Comparison of ENCODE assay signal across 8 mouse cellular contexts in the genomic region with DNA sequence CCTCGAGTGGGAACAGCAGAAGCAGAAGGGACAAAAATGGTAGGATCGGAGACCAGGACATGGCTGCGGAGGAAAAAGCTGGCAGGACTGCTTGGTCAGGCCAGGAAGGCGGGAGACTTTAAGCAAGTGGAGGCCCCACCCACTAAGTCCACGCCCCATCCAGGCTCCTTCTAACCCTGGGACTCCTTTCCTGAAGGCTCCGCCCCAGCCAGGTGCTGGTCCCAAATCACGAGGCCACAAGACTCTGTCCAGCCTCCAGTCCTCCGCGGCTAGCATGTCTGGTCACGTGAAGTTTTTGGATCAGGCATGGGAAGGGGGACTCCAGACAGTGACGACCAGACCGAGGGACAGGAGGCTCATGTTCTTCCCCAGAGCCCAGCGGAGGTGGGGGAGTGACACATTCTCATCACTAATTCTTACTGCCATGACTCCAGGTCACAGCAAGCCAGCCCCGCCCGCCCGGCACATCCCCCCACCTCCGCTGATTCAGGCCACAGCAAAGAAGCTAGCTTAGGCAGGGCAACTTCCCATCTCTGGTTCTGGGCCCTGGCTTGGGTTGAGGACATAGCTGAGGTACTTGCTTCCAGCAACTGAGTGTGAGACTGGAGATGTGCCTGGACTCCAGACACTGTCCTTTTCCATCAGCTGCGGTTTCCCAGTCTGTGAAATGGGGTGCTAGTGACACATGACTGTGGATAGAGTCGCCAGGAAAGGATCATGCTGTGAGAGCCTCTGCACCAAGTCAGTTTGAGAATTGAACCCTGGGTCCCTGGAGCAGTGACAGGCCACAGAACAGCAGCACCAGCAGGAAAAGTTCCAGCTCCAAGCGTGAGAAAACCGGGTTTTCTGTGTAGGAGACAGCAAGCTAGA. TPM values are rescaled to one million over a fixed set of nuclear protein-coding genes. Genes with fewer than 3 reads are reported as not detected.
DNase-seq lines count a peak whose midpoint lies in the region; ATAC-seq lines count a peak whose summit lies in the region.

No protein-coding gene starts in this region.

- peaks cover 28% of the 10 kb centered on the region for H3K36me3 ChIP-seq in intestine, embryonic 16.5 days (ENCODE audit: control insufficient read depth, insufficient read depth, low read length)
- peaks cover 37% of the 10 kb centered on the region for H3K36me3 ChIP-seq in neural tube, embryonic 15.5 days

- intact Hi-C loops in gastrocnemius, postnatal 36 days (cut with DNase I), result no loop called here

- no peaks in the 10 kb centered on the region for H3K9me3 ChIP-seq in intestine, embryonic 16.5 days (ENCODE audit: control insufficient read depth, low read length)
- no peaks in the 10 kb centered on the region for H3K9me3 ChIP-seq in neural tube, embryonic 15.5 days (replicated peaks)

- DNase-seq in ovary, adult 18-20 months (ENCODE audit: low spot score), result peak; percentile 69
- DNase-seq in ovary, postnatal 10 days (ENCODE audit: low spot score), result no peak
- DNase-seq in gastrocnemius, postnatal 36 days, result peak; percentile 72 to 73
- peak; percentile 93 to 95 for DNase-seq in lung, adult 18-20 months
- DNase-seq in frontal cortex, adult 2 months (ENCODE audit: extremely low spot score in 1 of 2, low spot score in 1 of 2), result no peak

- WGBS in intestine, embryonic 16.5 days, result 10% methylated on average over 21 of the region's 21 CpGs
- WGBS in neural tube, embryonic 15.5 days, result 11% methylated on average over 21 of the region's 21 CpGs

- H3K9ac ChIP-seq in intestine, embryonic 16.5 days (ENCODE audit: low read depth, low read length), result peak overlapping the region; percentile 82
- 0 out of 2 replicates have a peak overlapping the region, but pooled peaks have one; percentile 34 for H3K9ac ChIP-seq in neural tube, embryonic 15.5 days (replicated peaks)

- peak overlapping the region; percentile 66 for H3K4me3 ChIP-seq in intestine, embryonic 16.5 days (ENCODE audit: low read length)
- peak overlapping the region; percentile 30 for H3K4me3 ChIP-seq in neural tube, embryonic 15.5 days (replicated peaks)

- peak; percentile 19; the same call in 1 of the 2 replicates for ATAC-seq in common myeloid progenitor, adult 5-6 weeks (replicated peaks; ENCODE audit: low read depth, poor library complexity, severe bottlenecking)
- peak; percentile 59 for ATAC-seq in intestine, embryonic 16.5 days
- no peak for ATAC-seq in neural tube, embryonic 15.5 days (ENCODE audit: low FRiP score)

- peaks cover 13% of the 10 kb centered on the region for H3K4me1 ChIP-seq in intestine, embryonic 16.5 days (ENCODE audit: control insufficient read depth, insufficient read depth, low read length)
- H3K4me1 ChIP-seq in neural tube, embryonic 15.5 days, result peaks cover 26% of the 10 kb centered on the region

- peak overlapping the region; percentile 91 for H3K27ac ChIP-seq in intestine, embryonic 16.5 days (ENCODE audit: low read length)
- H3K27ac ChIP-seq in neural tube, embryonic 15.5 days (replicated peaks), result no peak overlapping the region

- peak overlapping the region; percentile 92 for H3K4me2 ChIP-seq in intestine, embryonic 16.5 days (ENCODE audit: low read depth, low read length)
- peak overlapping the region; percentile 56 for H3K4me2 ChIP-seq in neural tube, embryonic 15.5 days

- no peaks in the 10 kb centered on the region for H3K27me3 ChIP-seq in intestine, embryonic 16.5 days (replicated peaks; ENCODE audit: control insufficient read depth, insufficient read depth, low read length)
- 0 out of 2 replicates have a peak, but pooled peaks cover 4% of the 10 kb centered on the region for H3K27me3 ChIP-seq in neural tube, embryonic 15.5 days (replicated peaks)

RNA-seq across cellular contexts. Expression of gene Mpv17l2, which starts 6.1 kb away (rescaled TPM):
- 10.6 and 11.7 TPM in 2 replicates for total RNA-seq in common myeloid progenitor, adult 5-6 weeks (2017)
- 10 to 100 TPM; 20.7 to 21.4 TPM for total RNA-seq in gastrocnemius, postnatal 36 days (2021)
- 78.6 and 79.8 TPM in 2 replicates for polyA plus RNA-seq in intestine, embryonic 16.5 days (2015; fragmentation: Nextera tagmentation; extraction: Ambion mirVana)
- 40.5 and 43.5 TPM in 2 replicates for polyA plus RNA-seq in neural tube, embryonic 15.5 days (2015; fragmentation: Nextera tagmentation; extraction: Ambion mirVana)
- polyA plus RNA-seq in frontal cortex, adult 2 months (2012; rRNA removed), result 47.6 and 60.6 TPM in 2 replicates

RNA-seq across cellular contexts. Expression of gene Pik3r2, which starts 9.7 kb away (rescaled TPM):
- total RNA-seq in common myeloid progenitor, adult 5-6 weeks (2017), result 19.8 and 23.7 TPM in 2 replicates
- total RNA-seq in gastrocnemius, postnatal 36 days (2021), result 10 to 100 TPM; 14.3 to 16.1 TPM
- 63.7 and 65.3 TPM in 2 replicates for polyA plus RNA-seq in intestine, embryonic 16.5 days (2015; fragmentation: Nextera tagmentation; extraction: Ambion mirVana)
- polyA plus RNA-seq in neural tube, embryonic 15.5 days (2015; fragmentation: Nextera tagmentation; extraction: Ambion mirVana), result 97.5 and 102 TPM in 2 replicates
- polyA plus RNA-seq in frontal cortex, adult 2 months (2012; rRNA removed), result 180 and 183 TPM in 2 replicates

RNA-seq across cellular contexts. Expression of gene Rab3a, which starts 12.3 kb away (rescaled TPM):
- total RNA-seq in common myeloid progenitor, adult 5-6 weeks (2017), result 1.5 and 4.2 TPM in 2 replicates
- 10 to 100 TPM; 36.8 to 37.3 TPM for total RNA-seq in gastrocnemius, postnatal 36 days (2021)
- 24.9 and 25.6 TPM in 2 replicates for polyA plus RNA-seq in intestine, embryonic 16.5 days (2015; fragmentation: Nextera tagmentation; extraction: Ambion mirVana)
- polyA plus RNA-seq in neural tube, embryonic 15.5 days (2015; fragmentation: Nextera tagmentation; extraction: Ambion mirVana), result 536 and 627 TPM in 2 replicates
- polyA plus RNA-seq in frontal cortex, adult 2 months (2012; rRNA removed), result 1,054 and 1,113 TPM in 2 replicates

RNA-seq across cellular contexts. Expression of gene Mast3, which starts 38.0 kb away (rescaled TPM):
- 21.7 and 22.2 TPM in 2 replicates for total RNA-seq in common myeloid progenitor, adult 5-6 weeks (2017)
- total RNA-seq in gastrocnemius, postnatal 36 days (2021), result 1 to 10 TPM; 2.9 to 4.1 TPM
- polyA plus RNA-seq in intestine, embryonic 16.5 days (2015; fragmentation: Nextera tagmentation; extraction: Ambion mirVana), result 12.9 and 15.1 TPM in 2 replicates
- polyA plus RNA-seq in neural tube, embryonic 15.5 days (2015; fragmentation: Nextera tagmentation; extraction: Ambion mirVana), result 18.9 and 21.0 TPM in 2 replicates
- polyA plus RNA-seq in frontal cortex, adult 2 months (2012; rRNA removed), result 178 and 202 TPM in 2 replicates

RNA-seq across cellular contexts. Expression of gene Il12rb1, which starts 41.4 kb away (rescaled TPM):
- total RNA-seq in common myeloid progenitor, adult 5-6 weeks (2017), result 1.6 and 3.5 TPM in 2 replicates
- under 1 TPM in 1 of 2 experiments, not detected in 1; 0.15 TPM for total RNA-seq in gastrocnemius, postnatal 36 days (2021)
- polyA plus RNA-seq in intestine, embryonic 16.5 days (2015; fragmentation: Nextera tagmentation; extraction: Ambion mirVana), result 0.27 and 0.34 TPM in 2 replicates
- polyA plus RNA-seq in neural tube, embryonic 15.5 days (2015; fragmentation: Nextera tagmentation; extraction: Ambion mirVana), result 0.14 and 1.4 TPM in 2 replicates
- 0.48 and 0.71 TPM in 2 replicates for polyA plus RNA-seq in frontal cortex, adult 2 months (2012; rRNA removed)

Comparison
In these comparisons a context has a peak if more than half of its experiments do, and no peak if none do; other contexts are left out.
1. DNase-seq: peak in ovary, adult 18-20 months (single experiment), gastrocnemius, postnatal 36 days (2 of 2) and lung, adult 18-20 months (2 of 2); none in ovary, postnatal 10 days (single experiment) and frontal cortex, adult 2 months (0 of 2).
2. RNA of gene Rab3a, which starts 12.3 kb away (polyA plus RNA-seq): 1,054 to 1,113 TPM in frontal cortex, adult 2 months and 536 to 627 TPM in neural tube, embryonic 15.5 days; 24.9 to 25.6 TPM in intestine, embryonic 16.5 days; every median in the first group is over 10 times any median in the second.